Mouse (Mus musculus) kidney, adult 2 months (tissue): ENCODE data around the gene Zglp1.

Source experiments
- CTCF ChIP-seq: fragments of 200-500 bp; conservative IDR thresholded peaks from 2 replicates; pipeline ENCODE4 v1.5.1; 2011; ENCODE audit warnings: low read depth, mild to moderate bottlenecking, control low read depth, low read length, moderate library complexity, mixed read lengths; ENCODE audit not compliant: insufficient read depth, insufficient read length
- POLR2A ChIP-seq: fragments of 200-500 bp; IDR thresholded peaks from one replicate; pipeline ENCODE4 v1.6.1; 2011; ENCODE audit warnings: low read depth, low read length, control low read depth

GRCm38 (mm10) chr9:21029291-21030054, 37.4 kb downstream of the Zglp1 start, which contains the start of gene Icam4:
- TF ChIP-seq POLR2A (no peak), CTCF (peak; percentile 82)
